Mouse (Mus musculus) testis, adult 2 months (tissue): Measurements from ENCODE around the gene Axin1. TPM values are rescaled to one million over a fixed set of nuclear protein-coding genes. Genes with fewer than 3 reads are reported as not detected.
"Not testable (repeated sequence)": the region's sequence is repeated elsewhere in the genome, so short reads cannot be mapped to it uniquely, and the experiment has no call there.

Experiments
- H3K27ac ChIP-seq: fragments of 200-500 bp; 2 replicates; pipeline ENCODE4 v1.5.1; 2012; ENCODE audit warnings: low read depth, low read length; ENCODE audit not compliant: control insufficient read depth, insufficient read depth
- H3K27me3 ChIP-seq: fragments of 200-500 bp; 2 replicates; pipeline ENCODE4 v1.6.1; 2012; ENCODE audit warnings: mild to moderate bottlenecking, low read length, moderate library complexity; ENCODE audit not compliant: control insufficient read depth, insufficient read depth
- H3K36me3 ChIP-seq: fragments of 200-500 bp; 2 replicates; pipeline ENCODE4 v1.6.1; 2012; ENCODE audit warnings: mild to moderate bottlenecking, low read length; ENCODE audit not compliant: control insufficient read depth, insufficient read depth
- H3K4me1 ChIP-seq: fragments of 200-500 bp; 2 replicates; pipeline ENCODE4 v1.6.1; 2012; ENCODE audit warnings: low read length; ENCODE audit not compliant: control insufficient read depth, insufficient read depth
- H3K4me3 ChIP-seq: fragments of 200-500 bp; 2 replicates; pipeline ENCODE4 v1.5.1; 2012; ENCODE audit warnings: low read depth, mild to moderate bottlenecking, low read length, moderate library complexity, mixed read lengths; ENCODE audit not compliant: control insufficient read depth
- CTCF ChIP-seq: fragments of 200-500 bp; IDR thresholded peaks from 2 replicates; pipeline ENCODE4 v1.5.1; 2012; ENCODE audit warnings: low read depth, mild to moderate bottlenecking, inconsistent platforms, low read length, moderate library complexity; ENCODE audit not compliant: control insufficient read depth, insufficient read depth, insufficient replicate concordance
- POLR2A ChIP-seq: fragments of 200-500 bp; IDR thresholded peaks from 2 replicates; pipeline ENCODE4 v1.6.1; 2012; ENCODE audit warnings: low read depth, mild to moderate bottlenecking, inconsistent platforms, low read length, moderate library complexity; ENCODE audit not compliant: control insufficient read depth
- polyA plus RNA-seq: library from polyadenylated mRNA; depleted of rRNA; stranded (reverse); fragments of >200 nt; gene quantifications from 2 replicates; pipeline ENCODE4 v1.2.3, GENCODE M21; 2012; rRNA removed

Axin1 gene
- polyA plus RNA-seq, result 14.4 and 15.0 TPM in 2 replicates

DNA sequence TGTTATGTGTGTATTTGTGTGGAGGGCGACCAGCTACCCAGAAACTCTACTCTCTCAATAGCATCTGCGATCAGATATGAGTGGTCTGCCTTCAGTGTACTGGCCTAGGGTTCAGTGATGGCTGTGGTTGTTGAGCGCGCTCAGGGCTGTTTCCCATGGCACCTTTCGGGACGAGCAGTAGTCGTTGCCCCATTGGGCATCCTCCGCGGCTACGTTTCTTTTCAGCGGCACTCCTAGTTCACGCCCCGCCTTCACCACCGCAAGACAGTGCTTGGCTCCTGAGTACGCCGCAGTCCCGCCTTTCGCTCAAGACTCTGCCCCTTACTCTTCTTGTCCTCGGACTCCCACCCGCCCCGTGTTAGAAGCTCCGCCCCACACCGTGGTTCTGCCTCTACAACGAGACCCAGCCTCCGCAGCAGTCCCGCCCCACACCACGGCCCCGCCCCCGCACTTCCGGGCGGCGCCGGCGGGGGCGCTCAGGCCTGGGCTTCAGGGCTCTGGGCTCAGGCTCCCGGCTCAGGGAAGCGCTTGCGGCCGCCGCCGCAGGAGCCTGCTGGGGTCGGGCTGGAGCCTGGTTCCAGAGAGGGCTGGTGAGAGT lies at the start of gene Axin1:
Gene Axin1, plus strand, starts transcription at position 450 of the 598 bp plus-strand sequence.
- TF ChIP-seq POLR2A (peak; percentile 66), CTCF (0 out of 2 replicates have a peak, but pooled peaks have one; percentile 9)
- Histone ChIP-seq H3K27ac (peak within 1 kb of the TSS; percentile 86), H3K4me3 (peak within 1 kb of the TSS; percentile 98), H3K4me1 (peaks cover 8% of the 10 kb centered on the region), H3K36me3 (no peaks in the 10 kb centered on the region; the same call in 1 of the 2 replicates), H3K27me3 (no peaks in the 10 kb centered on the region)

DNA sequence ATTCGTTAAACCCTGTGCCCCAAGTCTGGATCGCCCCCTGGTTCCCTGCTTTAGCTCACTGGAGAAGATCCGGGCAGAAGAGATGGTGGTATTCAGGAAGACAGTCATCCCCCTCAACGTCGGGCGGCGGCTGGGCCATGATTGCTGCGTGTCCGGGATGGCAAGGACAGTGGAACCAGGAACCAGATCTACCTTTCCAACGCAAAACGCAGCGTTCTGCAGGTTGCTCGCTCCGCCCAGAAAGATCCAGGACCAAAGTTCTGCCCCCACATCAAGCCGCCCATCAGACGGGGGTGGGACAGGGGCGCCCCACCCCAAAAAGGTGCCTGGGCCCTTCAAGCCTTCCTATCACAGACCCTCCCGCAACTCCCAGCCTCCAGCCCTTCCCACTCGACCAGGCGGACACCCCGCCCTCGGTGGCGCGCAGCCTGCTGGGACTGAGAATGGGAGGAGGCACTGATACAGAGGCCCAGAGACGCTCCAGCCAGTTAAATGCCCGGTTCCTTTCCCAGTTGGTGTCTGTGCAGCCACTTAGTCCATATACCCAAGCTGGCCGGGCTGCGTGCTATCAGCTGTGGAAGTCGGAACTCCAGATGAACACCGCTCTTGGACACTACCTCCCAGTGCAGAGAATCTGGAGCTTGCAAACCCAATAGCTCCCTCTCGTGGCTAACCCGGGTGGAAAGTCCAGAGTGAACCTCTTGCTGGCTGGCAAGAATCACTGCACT lies 48.4 kb upstream of the Axin1 start, which contains the start of gene Decr2:
Gene Decr2, minus strand, starts transcription at position 433 of the 728 bp plus-strand sequence.
- Histone ChIP-seq H3K27ac (peak within 1 kb of the TSS; percentile 51), H3K27me3 (no peaks in the 10 kb centered on the region), H3K36me3 (no peaks in the 10 kb centered on the region), H3K4me3 (peak within 1 kb of the TSS; percentile 73), H3K4me1 (peaks cover 4% of the 10 kb centered on the region)
- TF ChIP-seq POLR2A (peak; percentile 41; the same call in 1 of the 2 replicates), CTCF (peak; percentile 57; the same call in 1 of the 2 replicates)

DNA sequence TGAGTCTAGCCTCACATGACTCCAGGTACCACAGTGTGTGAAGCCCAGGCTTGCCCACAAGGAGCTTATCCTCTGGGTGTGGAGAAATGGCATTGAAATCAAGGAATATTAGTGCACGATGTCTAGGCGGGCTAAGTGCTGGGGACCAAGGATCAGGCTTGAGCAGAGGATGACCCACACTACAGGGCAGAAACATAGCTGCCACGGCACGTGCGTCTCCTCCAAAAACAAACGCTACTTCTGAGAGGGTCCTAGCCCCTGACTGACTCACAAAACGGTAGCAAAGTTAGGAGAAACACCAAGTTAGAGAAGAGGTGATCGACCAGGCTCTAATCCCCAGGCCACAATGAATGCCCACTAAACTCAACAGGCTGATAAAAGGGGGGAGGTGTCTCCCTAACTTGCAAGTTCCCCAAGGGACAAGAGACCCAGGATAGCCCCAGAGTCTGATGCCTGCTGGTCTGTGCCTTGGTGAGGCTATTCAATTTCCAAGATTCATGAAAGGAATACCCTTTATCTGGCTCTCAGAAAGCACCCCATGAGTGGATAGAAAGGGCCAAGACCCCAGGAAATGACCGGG lies 43.9 kb upstream of the Axin1 start:
- Histone ChIP-seq H3K4me3 (no peak overlapping the region), H3K27ac (no peak overlapping the region), H3K36me3 (no peaks in the 10 kb centered on the region), H3K27me3 (no peaks in the 10 kb centered on the region), H3K4me1 (peaks cover 9% of the 10 kb centered on the region)
- TF ChIP-seq POLR2A (no peak), CTCF (no peak)

DNA sequence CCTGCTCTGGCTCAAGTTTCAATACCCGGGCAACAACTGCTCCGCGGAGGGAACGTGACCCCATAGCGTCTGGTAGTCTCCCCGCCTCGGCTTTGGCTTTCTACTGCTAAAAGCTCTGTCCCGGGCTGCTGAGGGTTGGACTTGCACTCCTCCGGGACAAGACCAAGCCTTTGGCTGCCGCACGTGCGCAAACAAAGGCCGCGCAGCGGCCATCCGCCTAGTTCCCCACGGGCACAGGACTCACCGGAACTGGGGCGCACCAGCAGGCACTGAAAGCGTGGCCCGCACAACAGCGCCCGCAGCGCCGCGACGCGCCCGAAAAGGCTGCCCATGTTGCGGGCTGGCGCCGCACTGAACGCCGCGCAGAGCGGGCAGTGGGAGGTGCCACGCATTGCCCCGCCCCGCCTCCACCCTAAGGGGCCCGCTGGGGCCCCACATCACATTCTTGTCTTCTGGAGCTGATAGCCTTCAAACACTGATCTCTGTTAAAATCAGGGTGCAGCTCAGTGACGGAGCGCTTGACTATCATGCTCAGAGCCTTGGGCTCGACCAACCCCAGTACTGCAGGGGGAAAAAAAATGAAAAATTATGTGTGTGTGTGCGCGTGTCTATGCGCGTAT lies 43.3 kb upstream of the Axin1 start, which contains the start of gene Nme4:
Gene Nme4, minus strand, starts transcription at position 482 of the 620 bp plus-strand sequence.
- H3K36me3 ChIP-seq, result no peaks in the 10 kb centered on the region
- H3K27me3 ChIP-seq, result no peaks in the 10 kb centered on the region
- TF ChIP-seq POLR2A (no peak), CTCF (no peak)
- H3K4me3 ChIP-seq, result peak within 1 kb of the TSS; percentile 78
- no peak within 1 kb of the TSS for H3K27ac ChIP-seq
- peaks cover 5% of the 10 kb centered on the region for H3K4me1 ChIP-seq

GRCm38 (mm10) chr17:26098461-26098860 lies 40.0 kb upstream of the Axin1 start:
- Histone ChIP-seq H3K4me3 (no peak overlapping the region), H3K36me3 (no peaks in the 10 kb centered on the region), H3K27me3 (no peaks in the 10 kb centered on the region), H3K27ac (no peak overlapping the region), H3K4me1 (peaks cover 5% of the 10 kb centered on the region)
- TF ChIP-seq CTCF (no peak), POLR2A (no peak)

DNA sequence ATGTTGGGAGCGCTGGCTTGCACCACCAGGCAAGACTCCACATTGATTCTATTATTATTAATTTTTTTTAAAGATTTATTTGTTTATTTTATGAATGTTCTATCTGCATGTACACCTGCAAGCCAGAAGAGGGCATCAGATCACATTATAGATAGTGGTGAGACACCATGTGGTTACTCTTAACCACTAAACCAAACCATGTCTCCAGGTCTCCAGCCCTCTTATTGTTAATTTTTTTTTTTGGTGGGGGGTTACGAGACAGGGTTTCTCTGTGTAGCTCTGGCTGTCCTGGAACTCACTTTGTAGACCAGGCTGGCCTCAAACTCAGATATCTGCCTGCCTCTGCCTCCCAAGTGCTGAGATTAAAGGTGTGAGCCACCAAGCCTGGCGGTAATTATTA lies 39.2 kb upstream of the Axin1 start:
- H3K4me1 ChIP-seq, H3K27me3 ChIP-seq, H3K36me3 ChIP-seq, H3K4me3 ChIP-seq, H3K27ac ChIP-seq: not testable (repeated sequence)

- Histone ChIP-seq H3K4me1 (peaks cover 3% of the 10 kb centered on the region), H3K36me3 (no peaks in the 10 kb centered on the region), H3K4me3 (no peak overlapping the region), H3K27ac (no peak overlapping the region), H3K27me3 (no peaks in the 10 kb centered on the region)
- TF ChIP-seq CTCF (no peak), POLR2A (no peak)
Observed at GRCm38 (mm10) chr17:26100166-26100565, 38.3 kb upstream of the Axin1 start.
